Mouse (Mus musculus) neural tube, embryonic 12.5 days (tissue): ENCODE results near the gene Sun3. TPM values are rescaled to one million over a fixed set of nuclear protein-coding genes. Genes with fewer than 3 reads are reported as not detected.
A peak's percentile ranks its signal among the peaks of the same experiment; 100 is the strongest.

Source experiments
- ATAC-seq: fragments of 200-750 bp; cut with Nextera tagmentation; 2 replicates; pipeline ENCODE4 v1.8.0; 2017; ENCODE audit warnings: low read depth, mild to moderate bottlenecking, moderate TSS enrichment, moderate library complexity; ENCODE audit not compliant: low FRiP score
- H3K27ac ChIP-seq: fragments of 300-500 bp; sonication (generic); 2 replicates; pipeline ENCODE4 v1.5.1; 2016
- H3K27me3 ChIP-seq: fragments of 300-500 bp; sonication (generic); replicated peaks from 2 replicates; pipeline ENCODE4 v1.6.1; 2016; ENCODE audit warnings: mild to moderate bottlenecking
- H3K36me3 ChIP-seq: fragments of 300-500 bp; sonication (generic); 2 replicates; pipeline ENCODE4 v1.6.1; 2016; ENCODE audit warnings: mild to moderate bottlenecking
- H3K4me1 ChIP-seq: fragments of 300-500 bp; sonication (generic); 2 replicates; pipeline ENCODE4 v1.6.1; 2016
- H3K4me2 ChIP-seq: fragments of 300-500 bp; sonication (generic); replicated peaks from 2 replicates; pipeline ENCODE4 v1.6.1; 2016; ENCODE audit warnings: mild to moderate bottlenecking
- H3K4me3 ChIP-seq: fragments of 300-500 bp; sonication (generic); 2 replicates; pipeline ENCODE4 v1.5.1; 2016
- H3K9ac ChIP-seq: fragments of 300-500 bp; sonication (generic); 2 replicates; pipeline ENCODE4 v1.6.1; 2016; ENCODE audit warnings: mild to moderate bottlenecking
- H3K9me3 ChIP-seq: fragments of 300-500 bp; sonication (generic); 2 replicates; pipeline ENCODE4 v1.6.1; 2016; ENCODE audit warnings: mild to moderate bottlenecking
- WGBS: fragments of 180-500 bp; shearing (Covaris S2); methylation state at CpG from one replicate; pipeline ENCODE4 v1.1.7; 2016; 5-methylcytosine and 5-hydroxymethylcytosine counted together
- polyA plus RNA-seq: library from polyadenylated mRNA; unstranded; fragments of >200 nt; fragmentation: Nextera tagmentation; extraction: Ambion mirVana; gene quantifications from 2 replicates; pipeline ENCODE4 v1.2.1, GENCODE M21; 2016

Gene Sun3
- polyA plus RNA-seq, 1 experiment from 2014 or later: not detected

DNA sequence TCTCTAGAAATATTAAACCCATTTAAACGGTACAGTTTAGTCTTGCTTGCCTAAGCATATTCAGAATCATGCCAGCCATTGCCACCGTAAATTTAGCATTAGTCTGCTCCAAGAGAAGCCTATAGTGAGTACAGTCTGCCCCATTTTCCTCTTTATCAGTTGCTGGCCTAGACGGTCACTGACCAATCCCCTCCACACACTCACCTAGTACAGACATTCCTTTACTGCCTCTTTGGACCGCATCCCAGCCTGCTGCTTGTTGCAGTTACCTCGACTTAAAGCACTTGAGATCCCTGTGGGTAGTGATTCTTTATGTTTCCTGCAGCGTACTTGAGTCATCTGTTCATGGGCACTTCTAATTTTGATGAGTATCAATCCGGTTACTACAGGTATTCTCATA lies 24.0 kb downstream of the Sun3 start:
- WGBS: 83% methylated on average over 7 of the region's 7 CpGs
- Histone ChIP-seq H3K9ac (no peak overlapping the region), H3K27ac (no peak overlapping the region)

DNA sequence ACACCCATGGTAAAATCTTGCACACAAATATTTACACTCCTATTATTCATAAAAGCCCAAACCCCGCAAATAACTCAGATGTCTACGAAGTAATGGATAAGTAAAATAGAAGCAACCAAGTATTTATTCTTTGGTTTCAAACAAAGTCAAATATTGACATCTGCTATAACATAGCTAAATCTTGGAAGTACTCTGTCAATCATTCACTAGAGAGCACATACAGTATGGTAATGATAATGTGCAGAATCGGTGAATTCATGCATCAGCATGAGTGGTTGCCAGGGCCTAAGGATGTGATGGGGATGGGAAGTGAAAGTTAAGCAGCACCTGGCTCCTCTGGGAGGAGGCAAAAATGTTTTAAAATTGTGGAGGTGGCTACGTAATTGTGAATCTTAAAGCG lies 28.6 kb downstream of the Sun3 start:
- Histone ChIP-seq H3K4me2 (no peak overlapping the region), H3K9me3 (no peaks in the 10 kb centered on the region), H3K4me3 (no peak overlapping the region), H3K27ac (no peak overlapping the region), H3K36me3 (no peaks in the 10 kb centered on the region), H3K27me3 (no peaks in the 10 kb centered on the region), H3K9ac (no peak overlapping the region), H3K4me1 (no peaks in the 10 kb centered on the region)
- 93% methylated on average over 5 of the region's 5 CpGs for WGBS
- no peak for ATAC-seq

More for the DNA sequence above, 24.0 kb downstream of the Sun3 start:
- H3K27me3 ChIP-seq: no peaks in the 10 kb centered on the region
- no peaks in the 10 kb centered on the region for H3K9me3 ChIP-seq
- no peak for ATAC-seq
- H3K4me3 ChIP-seq: no peak overlapping the region
- H3K4me1 ChIP-seq: no peaks in the 10 kb centered on the region
- no peak overlapping the region for H3K4me2 ChIP-seq
- no peaks in the 10 kb centered on the region for H3K36me3 ChIP-seq

DNA sequence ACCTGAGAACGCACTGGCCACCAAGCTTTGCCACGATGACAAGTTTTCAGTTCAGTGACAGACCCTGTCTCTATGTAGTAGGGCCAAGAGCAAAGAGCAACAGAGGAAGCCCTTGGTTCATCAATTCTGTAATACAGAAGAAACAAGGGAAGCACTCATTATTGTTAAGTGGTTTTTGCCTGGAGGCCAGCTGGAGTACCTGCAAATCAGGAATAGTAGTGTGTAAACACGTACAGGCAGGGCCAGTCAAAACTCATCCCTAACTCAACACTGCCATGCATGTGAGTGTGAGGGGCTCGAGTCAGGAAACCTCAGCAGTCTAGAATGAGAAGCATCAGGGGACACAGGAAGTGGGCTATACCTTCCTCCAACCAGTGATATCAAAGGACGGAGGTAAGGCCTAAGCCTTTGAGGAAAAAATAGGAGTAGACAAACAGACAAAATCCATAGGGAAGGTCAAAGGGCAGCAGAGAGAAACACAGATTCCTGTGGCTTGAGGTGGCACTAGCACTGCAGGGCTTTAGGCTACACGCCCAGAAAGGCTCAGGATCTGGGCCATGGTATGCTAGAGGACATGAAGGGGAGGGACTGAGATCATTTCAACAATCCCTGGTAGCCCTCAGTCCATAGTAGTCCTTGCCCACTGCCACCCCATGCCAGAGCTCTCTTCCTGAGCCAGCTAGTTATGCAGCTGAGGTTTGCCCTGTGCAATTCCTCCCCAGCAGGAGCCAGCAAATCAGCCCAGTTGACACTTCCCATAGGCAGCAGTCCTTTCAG lies 30.1 kb downstream of the Sun3 start:
- H3K9me3 ChIP-seq: no peaks in the 10 kb centered on the region
- no peaks in the 10 kb centered on the region for H3K4me1 ChIP-seq
- no peak overlapping the region for H3K4me3 ChIP-seq
- ATAC-seq: no peak
- no peaks in the 10 kb centered on the region for H3K27me3 ChIP-seq
- no peak overlapping the region for H3K9ac ChIP-seq
- H3K36me3 ChIP-seq: no peaks in the 10 kb centered on the region
- H3K27ac ChIP-seq: no peak overlapping the region
- WGBS: 83% methylated on average over 6 of the region's 6 CpGs
- no peak overlapping the region for H3K4me2 ChIP-seq

DNA sequence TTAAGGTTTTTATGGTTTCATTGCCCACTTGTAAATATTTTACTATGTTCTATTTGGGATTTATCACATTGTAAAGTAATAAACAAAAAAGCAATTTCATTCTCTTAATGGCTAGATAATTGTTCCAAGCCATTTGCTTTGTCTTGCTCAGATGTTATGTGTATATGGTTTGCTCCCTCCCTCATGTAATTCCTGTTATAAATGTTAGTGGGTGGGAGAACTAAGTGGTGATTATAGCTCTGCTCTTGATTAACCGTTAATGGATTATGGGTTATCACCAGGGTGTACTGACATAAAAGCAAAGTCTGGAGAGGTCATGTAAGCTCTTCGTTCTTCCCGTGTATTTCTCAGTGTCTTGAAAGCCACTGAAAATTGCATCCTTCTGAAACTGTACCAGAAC lies 34.1 kb downstream of the Sun3 start:
- no peak overlapping the region for H3K27ac ChIP-seq
- 41% methylated on average over 3 of the region's 3 CpGs for WGBS

DNA sequence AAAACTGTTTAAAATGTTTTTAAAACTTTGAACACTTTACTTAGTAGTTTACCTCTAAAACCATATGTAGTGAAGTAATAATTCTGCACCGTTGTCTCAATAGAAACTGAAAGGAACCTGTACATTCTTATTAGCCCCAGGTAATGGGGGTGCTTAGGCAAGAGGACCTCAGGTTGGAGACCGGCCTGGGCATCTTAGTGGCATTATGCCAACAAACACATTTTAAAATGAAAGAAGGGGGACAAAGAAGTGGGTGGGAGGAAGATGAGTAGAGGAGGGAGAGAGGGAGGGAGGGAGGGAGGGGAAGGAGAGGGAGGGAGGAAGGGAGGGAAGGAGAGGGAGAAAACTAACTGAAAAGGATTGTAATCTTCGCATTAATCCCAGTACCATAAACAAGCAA lies 37.4 kb downstream of the Sun3 start:
- Histone ChIP-seq H3K9ac (peak overlapping the region; percentile 72), H3K4me2 (peak overlapping the region; percentile 76), H3K4me1 (peaks cover 9% of the 10 kb centered on the region), H3K36me3 (no peaks in the 10 kb centered on the region), H3K27me3 (no peaks in the 10 kb centered on the region), H3K4me3 (peak overlapping the region; percentile 65), H3K9me3 (no peaks in the 10 kb centered on the region), H3K27ac (no peak overlapping the region)
- ATAC-seq: peak; percentile 43
- WGBS: 4% methylated on average over 3 of the region's 3 CpGs

More for the DNA sequence above, 34.1 kb downstream of the Sun3 start:
- no peak overlapping the region for H3K9ac ChIP-seq
- no peak overlapping the region for H3K4me2 ChIP-seq
- no peak overlapping the region for H3K4me3 ChIP-seq
- ATAC-seq: no peak
- no peaks in the 10 kb centered on the region for H3K9me3 ChIP-seq
- H3K27me3 ChIP-seq: no peaks in the 10 kb centered on the region
- H3K4me1 ChIP-seq: peaks cover 7% of the 10 kb centered on the region
- H3K36me3 ChIP-seq: no peaks in the 10 kb centered on the region

DNA sequence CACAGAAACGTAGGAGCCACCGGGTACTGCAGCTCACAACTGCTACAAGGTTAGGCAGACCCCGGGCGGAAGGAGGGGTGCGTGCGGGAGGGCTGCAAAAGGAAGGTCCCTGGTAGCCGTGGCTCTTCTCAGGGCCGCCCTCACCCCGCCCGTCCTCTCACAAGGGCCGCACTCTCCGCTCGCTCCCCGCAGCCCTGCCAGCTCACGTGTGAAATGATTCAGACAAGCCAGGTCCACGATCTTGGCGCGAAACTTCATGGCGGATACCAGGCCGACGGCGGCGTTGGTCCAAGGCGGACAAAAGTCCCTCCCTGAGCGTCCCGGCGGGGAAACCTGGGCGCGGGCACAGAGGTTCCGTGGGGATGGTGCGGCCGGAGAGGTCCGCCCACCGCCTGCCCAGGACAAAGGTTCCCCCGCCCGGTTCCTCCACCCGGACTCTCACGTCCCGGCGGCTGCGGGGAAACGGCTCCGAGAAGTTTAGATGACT lies 37.9 kb downstream of the Sun3 start, which contains the start of gene Hus1:
Gene Hus1, minus strand, starts transcription at position 339 of the 487 bp plus-strand sequence.
- WGBS: under 1% methylated on average over 43 of the region's 43 CpGs
- ATAC-seq: peak; percentile 95
- H3K27me3 ChIP-seq: no peaks in the 10 kb centered on the region
- peak within 1 kb of the TSS; percentile 65 for H3K4me3 ChIP-seq
- peak within 1 kb of the TSS; percentile 72 for H3K9ac ChIP-seq
- peaks cover 9% of the 10 kb centered on the region for H3K4me1 ChIP-seq
- H3K36me3 ChIP-seq: no peaks in the 10 kb centered on the region
- H3K9me3 ChIP-seq: no peaks in the 10 kb centered on the region
- peak within 1 kb of the TSS; percentile 43; the same call in 1 of the 2 replicates for H3K27ac ChIP-seq
- peak within 1 kb of the TSS; percentile 76 for H3K4me2 ChIP-seq

DNA sequence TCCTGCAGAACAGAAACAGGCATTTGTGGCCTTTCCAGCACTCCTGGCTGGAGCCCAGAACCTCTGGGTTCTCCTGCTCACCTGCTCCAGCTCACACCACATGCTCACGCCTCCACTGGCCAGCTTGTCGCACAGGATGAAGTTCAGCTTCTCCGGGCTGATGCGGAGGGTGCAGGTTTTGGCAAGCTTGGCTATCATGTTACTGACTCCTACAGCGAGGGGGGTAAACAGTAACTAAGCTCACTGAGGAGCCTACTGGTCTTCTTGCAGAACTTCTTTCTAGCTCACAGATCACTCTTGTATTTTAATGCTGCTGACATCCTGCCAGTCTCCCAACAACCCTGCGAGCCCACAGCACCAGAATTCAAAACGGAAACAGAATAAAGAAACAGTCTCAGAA lies 38.4 kb downstream of the Sun3 start:
- H3K4me1 ChIP-seq: peaks cover 9% of the 10 kb centered on the region
- 0 out of 2 replicates have a peak overlapping the region, but pooled peaks have one; percentile 43 for H3K27ac ChIP-seq
- H3K4me2 ChIP-seq: peak overlapping the region; percentile 76
- H3K9ac ChIP-seq: peak overlapping the region; percentile 72
- ATAC-seq: peak; percentile 70
- H3K36me3 ChIP-seq: peaks cover 3% of the 10 kb centered on the region; the same call in 1 of the 2 replicates
- no peaks in the 10 kb centered on the region for H3K27me3 ChIP-seq
- no peaks in the 10 kb centered on the region for H3K9me3 ChIP-seq
- under 1% methylated on average over 7 of the region's 7 CpGs for WGBS
- H3K4me3 ChIP-seq: peak overlapping the region; percentile 65

DNA sequence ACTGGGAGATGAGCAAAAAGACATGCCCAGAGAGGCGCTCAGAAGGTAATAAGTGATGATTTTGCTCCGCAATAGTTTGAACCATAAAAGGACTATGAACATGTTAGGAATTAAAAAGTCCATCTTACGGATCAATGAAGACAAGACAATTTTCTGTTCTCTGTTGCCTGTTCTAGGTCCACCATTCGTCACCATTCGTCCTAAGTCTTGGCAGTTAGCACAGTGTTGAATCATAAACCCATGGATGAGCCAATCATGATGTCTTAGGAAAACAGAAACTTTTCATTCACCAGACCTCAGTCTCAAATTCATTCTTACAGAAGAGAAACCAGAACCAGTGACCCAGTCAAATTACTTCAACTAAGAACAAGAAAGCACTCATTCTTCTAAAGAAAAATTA lies 40.0 kb downstream of the Sun3 start:
- no peaks in the 10 kb centered on the region for H3K27me3 ChIP-seq
- no peak for ATAC-seq
- H3K4me1 ChIP-seq: peaks cover 9% of the 10 kb centered on the region
- H3K9me3 ChIP-seq: no peaks in the 10 kb centered on the region
- H3K36me3 ChIP-seq: peaks cover 19% of the 10 kb centered on the region
- H3K27ac ChIP-seq: no peak overlapping the region
- H3K4me3 ChIP-seq: no peak overlapping the region
- no peak overlapping the region for H3K4me2 ChIP-seq
- WGBS: 94% methylated on average over 5 of the region's 5 CpGs
- H3K9ac ChIP-seq: no peak overlapping the region

DNA sequence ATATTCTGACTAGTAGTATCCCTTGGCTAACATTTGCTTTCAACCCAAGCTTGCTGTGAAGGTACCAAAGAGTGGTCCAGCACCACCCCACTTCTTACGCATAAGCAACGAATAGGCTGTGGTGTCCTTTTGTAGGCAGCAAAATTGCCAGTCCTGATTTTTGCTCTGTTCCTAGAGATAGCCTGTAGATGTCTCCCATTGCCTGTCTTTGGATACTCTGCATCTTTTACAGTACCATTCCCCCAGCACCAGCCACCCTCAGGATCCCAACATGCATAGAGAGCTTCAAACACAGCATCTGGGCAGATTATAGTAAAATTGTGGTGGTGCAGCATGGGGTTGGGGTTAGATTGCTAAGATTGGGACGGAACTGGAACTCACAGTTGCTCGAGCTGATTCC lies 60.7 kb downstream of the Sun3 start:
- H3K4me1 ChIP-seq: no peaks in the 10 kb centered on the region
- ATAC-seq: no peak
- no peaks in the 10 kb centered on the region; the same call in 1 of the 2 replicates for H3K27me3 ChIP-seq
- no peak overlapping the region for H3K4me2 ChIP-seq
- H3K36me3 ChIP-seq: peaks cover 14% of the 10 kb centered on the region; the same call in 1 of the 2 replicates
- 79% methylated on average over 4 of the region's 4 CpGs for WGBS
- no peak overlapping the region for H3K9ac ChIP-seq
- no peaks in the 10 kb centered on the region for H3K9me3 ChIP-seq
- no peak overlapping the region for H3K4me3 ChIP-seq
- H3K27ac ChIP-seq: no peak overlapping the region

DNA sequence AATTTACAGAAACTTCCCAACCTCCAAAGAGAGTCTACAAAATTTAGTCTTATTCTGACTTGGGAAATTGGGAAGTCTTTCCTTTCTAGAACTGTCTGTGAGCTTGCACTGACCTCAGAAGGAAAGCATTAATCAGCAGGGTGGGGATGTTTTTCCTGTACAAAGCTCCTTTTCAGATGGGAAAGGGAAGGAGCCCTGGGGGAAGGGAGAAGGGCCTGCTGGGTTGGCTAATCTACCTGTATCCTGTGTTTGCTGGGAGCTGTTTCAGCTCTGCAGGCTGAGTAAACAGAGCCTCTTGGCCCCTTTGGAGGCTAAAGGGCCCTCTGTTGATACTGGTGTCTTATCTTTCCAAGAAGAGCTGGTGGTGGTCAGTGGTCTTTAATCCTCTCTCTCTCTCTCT lies 62.7 kb downstream of the Sun3 start:
- H3K4me2 ChIP-seq: no peak overlapping the region
- ATAC-seq: no peak
- H3K36me3 ChIP-seq: peaks cover 3% of the 10 kb centered on the region; the same call in 1 of the 2 replicates
- H3K27me3 ChIP-seq: no peaks in the 10 kb centered on the region; the same call in 1 of the 2 replicates
- H3K4me3 ChIP-seq: no peak overlapping the region
- H3K9ac ChIP-seq: no peak overlapping the region
- no peaks in the 10 kb centered on the region for H3K9me3 ChIP-seq
- no peak overlapping the region for H3K27ac ChIP-seq
- no peaks in the 10 kb centered on the region for H3K4me1 ChIP-seq

DNA sequence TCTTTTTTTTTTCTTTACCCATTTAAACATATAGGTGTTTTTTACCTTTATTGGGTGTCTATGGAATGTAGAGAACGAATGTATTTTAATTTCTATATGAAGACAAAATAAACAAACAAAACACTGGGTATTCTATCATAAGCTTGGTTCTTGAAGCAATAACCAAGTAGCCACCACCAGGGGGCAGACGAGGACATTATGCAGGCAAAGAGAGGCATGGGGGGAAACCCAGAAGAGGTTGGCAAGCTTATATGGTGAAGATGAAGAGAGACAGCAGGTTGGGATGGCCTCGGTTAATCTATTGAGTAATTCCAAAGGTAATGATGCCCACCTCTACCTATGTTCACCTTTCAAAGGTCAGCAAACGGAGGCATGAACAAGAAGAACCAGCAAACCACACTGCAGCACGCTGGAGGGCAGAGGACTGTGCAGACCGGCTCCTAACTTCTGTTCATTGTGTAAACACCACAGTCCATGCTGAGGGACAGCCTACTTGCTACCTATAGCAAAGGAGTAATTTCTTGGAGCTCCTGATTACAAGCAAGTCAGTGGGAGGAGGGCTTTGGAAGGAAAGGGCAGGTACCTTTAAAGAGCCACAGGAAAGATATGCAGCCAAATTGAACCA lies 65.4 kb downstream of the Sun3 start:
- peak; percentile 61 for ATAC-seq
- 46% methylated on average over 6 of the region's 6 CpGs for WGBS
- H3K27ac ChIP-seq: no peak overlapping the region

DNA sequence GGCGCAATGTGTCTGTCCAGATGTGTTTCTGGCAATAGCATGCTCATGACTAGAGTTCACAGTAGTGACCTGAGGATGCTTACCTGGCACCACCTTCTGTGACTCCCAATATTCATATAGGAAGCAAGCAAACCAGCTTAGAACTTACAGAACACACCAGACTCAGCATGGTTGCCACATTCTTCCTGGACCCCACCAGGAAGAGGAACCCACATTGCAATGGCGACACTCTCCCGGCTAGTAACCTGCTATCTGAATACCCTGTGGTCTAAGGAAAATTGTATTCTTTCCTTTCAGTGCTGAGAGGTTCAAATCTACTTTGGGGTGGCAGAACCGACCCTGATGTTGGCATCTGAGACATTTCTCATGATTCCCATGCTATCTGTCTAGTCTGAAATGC lies 70.6 kb downstream of the Sun3 start:
- ATAC-seq: no peak
- H3K4me2 ChIP-seq: no peak overlapping the region
- no peak overlapping the region for H3K4me3 ChIP-seq
- no peak overlapping the region for H3K27ac ChIP-seq
- no peak overlapping the region for H3K9ac ChIP-seq
- no peaks in the 10 kb centered on the region for H3K36me3 ChIP-seq
- 0 out of 2 replicates have a peak, but pooled peaks cover 3% of the 10 kb centered on the region for H3K27me3 ChIP-seq
- H3K9me3 ChIP-seq: no peaks in the 10 kb centered on the region
- 79% methylated on average over 4 of the region's 4 CpGs for WGBS
- no peaks in the 10 kb centered on the region; the same call in 1 of the 2 replicates for H3K4me1 ChIP-seq

More for the DNA sequence above, 65.4 kb downstream of the Sun3 start:
- H3K27me3 ChIP-seq: no peaks in the 10 kb centered on the region; the same call in 1 of the 2 replicates
- H3K4me3 ChIP-seq: no peak overlapping the region
- no peaks in the 10 kb centered on the region for H3K9me3 ChIP-seq
- no peaks in the 10 kb centered on the region for H3K36me3 ChIP-seq
- H3K4me2 ChIP-seq: no peak overlapping the region
- H3K4me1 ChIP-seq: no peaks in the 10 kb centered on the region
- no peak overlapping the region for H3K9ac ChIP-seq
